Mouse (Mus musculus) G1E (cell line): ENCODE results near the gene Keap1. TPM values are rescaled to one million over a fixed set of nuclear protein-coding genes. Genes with fewer than 3 reads are reported as not detected.
A peak's percentile ranks its signal among the peaks of the same experiment; 100 is the strongest.

Experiments used
- ATAC-seq: 2 replicates; pipeline ENCODE4 v1.8.0; 2016; ENCODE audit warnings: mild to moderate bottlenecking; ENCODE audit not compliant: insufficient number of reproducible peaks, poor library complexity, low FRiP score, severe bottlenecking; ENCODE audit errors: extremely low read depth
- DNase-seq: peaks from one replicate; pipeline ENCODE4 v3.0.0; 2012; ENCODE audit warnings: low spot score
- H3K27me3 ChIP-seq: 2 replicates; pipeline ENCODE4 v1.6.1; 2012; ENCODE audit warnings: mild to moderate bottlenecking, low read length, inconsistent platforms; ENCODE audit not compliant: insufficient read depth
- H3K36me3 ChIP-seq: replicated peaks from 2 replicates; pipeline ENCODE3; 2012; ENCODE audit warnings: mild to moderate bottlenecking, inconsistent platforms
- H3K4me1 ChIP-seq: 2 replicates; pipeline ENCODE4 v1.6.1; 2012; ENCODE audit warnings: low read depth, low read length, inconsistent platforms, mixed read lengths; ENCODE audit not compliant: insufficient read depth
- H3K4me3 ChIP-seq: 2 replicates; pipeline ENCODE4 v1.5.1; 2012; ENCODE audit warnings: low read depth, mild to moderate bottlenecking, inconsistent platforms, low read length, moderate library complexity, mixed read lengths
- H3K9me3 ChIP-seq: replicated peaks from 2 replicates; pipeline ENCODE4 v1.6.1; 2012; ENCODE audit warnings: inconsistent platforms
- CTCF ChIP-seq: IDR thresholded peaks from 2 replicates; pipeline ENCODE4 v1.5.1; 2012; ENCODE audit warnings: low read depth, low read length, inconsistent platforms, mixed read lengths
- GATA1 ChIP-seq: IDR thresholded peaks from 2 replicates; pipeline ENCODE4 v1.6.1; 2012; ENCODE audit warnings: borderline replicate concordance, low read length, inconsistent platforms, mixed read lengths
- GATA2 ChIP-seq: IDR thresholded peaks from 2 replicates; pipeline ENCODE4 v1.6.1; 2012; ENCODE audit warnings: low read depth, low read length, inconsistent platforms, borderline replicate concordance
- POLR2AphosphoS5 ChIP-seq: IDR thresholded peaks from 2 replicates; pipeline ENCODE4 v1.6.1; 2012; ENCODE audit warnings: low read depth, low read length, inconsistent platforms; ENCODE audit not compliant: insufficient replicate concordance
- TAL1 ChIP-seq: conservative IDR thresholded peaks from 2 replicates; pipeline ENCODE4 v1.6.1; 2012; ENCODE audit warnings: low read depth, low read length, inconsistent platforms, mixed read lengths
- polyA plus RNA-seq: library from polyadenylated mRNA; stranded (reverse); fragments of >175 nt; gene quantifications from 2 replicates; pipeline ENCODE4 v1.2.3, GENCODE M21; 2012
- total RNA-seq, 2 experiments: library from RNA; stranded (forward) in 1 of 2; stranded (reverse) in 1 of 2; fragments of 200-1000 nt in 1 of 2; fragments of >200 nt in 1 of 2; fragmentation: Nextera tagmentation in 1 of 2; gene quantifications; 2 replicates each; pipeline ENCODE4 v1.2.3; 2014 to 2017

Gene Keap1
- total and polyA plus RNA-seq, 3 experiments = 21.3 to 73.3 (median 46.4) TPM

GRCm38 (mm10) chr9:21277776-21278175 lies 38.6 kb upstream of the Keap1 start:
- Histone ChIP-seq H3K4me1 (peaks cover 53% of the 10 kb centered on the region), H3K36me3 (peaks cover 99% of the 10 kb centered on the region), H3K4me3 (no peak overlapping the region), H3K9me3 (no peaks in the 10 kb centered on the region), H3K27me3 (no peaks in the 10 kb centered on the region)
- ATAC-seq = no peak
- TF ChIP-seq CTCF (no peak), GATA2 (no peak), TAL1 (no peak), POLR2AphosphoS5 (no peak), GATA1 (no peak)
- no peak for DNase-seq

- Histone ChIP-seq H3K4me1 (peaks cover 62% of the 10 kb centered on the region), H3K36me3 (peaks cover 99% of the 10 kb centered on the region), H3K27me3 (no peaks in the 10 kb centered on the region), H3K4me3 (no peak overlapping the region), H3K9me3 (no peaks in the 10 kb centered on the region)
- DNase-seq = no peak
- no peak for ATAC-seq
- TF ChIP-seq CTCF (no peak), POLR2AphosphoS5 (no peak), GATA1 (no peak), TAL1 (no peak), GATA2 (no peak)
Measured at GRCm38 (mm10) chr9:21276307-21276706, 37.1 kb upstream of the Keap1 start.

DNA sequence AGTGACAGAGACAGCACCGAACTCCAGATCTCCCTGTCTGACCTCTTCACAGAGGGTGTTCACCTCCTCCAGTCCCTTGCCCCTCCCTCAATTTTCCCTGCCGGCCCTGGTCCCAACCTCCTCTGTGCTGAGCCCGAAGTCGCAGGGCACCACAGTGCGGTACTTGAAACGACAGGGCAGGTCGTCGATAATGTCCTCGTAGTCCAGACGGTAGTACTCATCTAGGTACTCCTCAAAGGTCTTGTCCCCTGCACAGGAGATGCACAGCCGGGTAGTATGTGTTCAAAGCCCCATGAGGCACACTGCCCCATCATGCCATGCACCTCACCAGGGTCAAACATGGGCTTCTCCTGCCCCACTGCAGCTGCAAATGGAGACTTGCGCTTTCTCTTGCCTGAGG lies 36.6 kb upstream of the Keap1 start:
- ATAC-seq = no peak

DNA sequence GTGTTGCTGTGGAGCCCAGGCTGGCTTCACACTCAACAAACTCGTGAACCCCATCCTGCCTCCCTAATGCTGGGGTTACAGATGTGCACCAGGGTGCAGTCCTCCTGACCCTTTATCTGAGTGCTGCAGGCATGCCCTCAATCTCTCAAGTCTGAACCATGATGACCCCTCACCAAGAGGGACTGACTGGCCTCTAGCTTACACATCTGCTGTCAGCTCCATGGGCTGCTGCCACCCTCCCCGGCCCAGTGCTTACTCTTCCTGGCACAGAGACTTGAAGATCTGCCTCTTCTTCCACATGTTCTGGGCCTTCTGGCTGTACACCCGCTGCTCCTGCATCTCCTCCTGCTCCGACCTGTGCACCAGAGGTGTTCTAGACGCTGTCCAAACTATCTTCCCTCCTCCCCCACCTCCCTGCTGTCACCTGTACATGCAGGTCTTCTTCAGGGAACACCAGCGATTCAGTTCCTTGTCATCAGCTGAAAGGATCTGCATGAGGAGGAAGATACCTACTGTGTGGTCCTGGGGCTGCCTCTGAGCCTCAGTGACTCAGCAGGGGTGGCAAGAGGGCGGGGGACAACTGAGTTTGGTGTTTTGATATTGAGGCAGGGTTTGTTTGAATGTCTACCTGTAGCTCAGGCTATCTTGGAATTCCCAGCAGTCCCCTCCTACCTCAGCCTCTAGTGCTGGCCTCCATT lies 36.0 kb upstream of the Keap1 start:
- no peaks in the 10 kb centered on the region for H3K27me3 ChIP-seq
- TF ChIP-seq TAL1 (0 out of 2 replicates have a peak, but pooled peaks have one; percentile 19), GATA1 (no peak)
- H3K4me1 ChIP-seq = peaks cover 66% of the 10 kb centered on the region
- no peak overlapping the region for H3K4me3 ChIP-seq
- ATAC-seq (no peak), DNase-seq (no peak)
- no peaks in the 10 kb centered on the region for H3K9me3 ChIP-seq
- H3K36me3 ChIP-seq = peaks cover 100% of the 10 kb centered on the region

More for the DNA sequence above, 36.6 kb upstream of the Keap1 start:
- TF ChIP-seq CTCF (no peak), GATA2 (no peak), GATA1 (no peak), TAL1 (no peak), POLR2AphosphoS5 (no peak; the same call in 1 of the 2 replicates)
- Histone ChIP-seq H3K4me1 (peaks cover 62% of the 10 kb centered on the region), H3K9me3 (no peaks in the 10 kb centered on the region), H3K27me3 (no peaks in the 10 kb centered on the region), H3K4me3 (no peak overlapping the region), H3K36me3 (peaks cover 99% of the 10 kb centered on the region)
- DNase-seq = no peak

DNA sequence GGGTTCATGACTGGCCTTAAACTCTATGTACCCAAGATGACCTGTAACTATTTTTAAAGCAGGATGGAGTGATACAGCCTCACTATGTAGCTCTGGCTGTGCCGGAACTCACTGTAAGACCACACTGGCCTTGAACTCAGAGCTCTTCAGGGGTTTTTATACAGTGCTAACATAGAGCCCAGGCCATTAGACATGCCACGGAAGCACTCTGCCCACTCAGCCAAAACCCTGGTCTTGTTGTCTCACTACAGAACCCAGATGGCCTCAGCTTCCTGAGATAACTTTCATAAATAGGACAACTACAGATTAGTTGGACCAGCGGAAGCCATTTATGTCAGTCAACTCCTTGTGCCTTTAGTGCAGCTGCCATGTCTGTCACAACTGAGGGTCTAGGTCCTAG lies 35.2 kb upstream of the Keap1 start:
- no peak for DNase-seq
- TF ChIP-seq GATA2 (no peak), POLR2AphosphoS5 (no peak), GATA1 (no peak), CTCF (no peak), TAL1 (no peak)
- H3K4me1 ChIP-seq = peaks cover 63% of the 10 kb centered on the region
- H3K9me3 ChIP-seq = no peaks in the 10 kb centered on the region
- H3K4me3 ChIP-seq = no peak overlapping the region
- H3K36me3 ChIP-seq = peaks cover 99% of the 10 kb centered on the region
- no peak for ATAC-seq
- no peaks in the 10 kb centered on the region for H3K27me3 ChIP-seq

DNA sequence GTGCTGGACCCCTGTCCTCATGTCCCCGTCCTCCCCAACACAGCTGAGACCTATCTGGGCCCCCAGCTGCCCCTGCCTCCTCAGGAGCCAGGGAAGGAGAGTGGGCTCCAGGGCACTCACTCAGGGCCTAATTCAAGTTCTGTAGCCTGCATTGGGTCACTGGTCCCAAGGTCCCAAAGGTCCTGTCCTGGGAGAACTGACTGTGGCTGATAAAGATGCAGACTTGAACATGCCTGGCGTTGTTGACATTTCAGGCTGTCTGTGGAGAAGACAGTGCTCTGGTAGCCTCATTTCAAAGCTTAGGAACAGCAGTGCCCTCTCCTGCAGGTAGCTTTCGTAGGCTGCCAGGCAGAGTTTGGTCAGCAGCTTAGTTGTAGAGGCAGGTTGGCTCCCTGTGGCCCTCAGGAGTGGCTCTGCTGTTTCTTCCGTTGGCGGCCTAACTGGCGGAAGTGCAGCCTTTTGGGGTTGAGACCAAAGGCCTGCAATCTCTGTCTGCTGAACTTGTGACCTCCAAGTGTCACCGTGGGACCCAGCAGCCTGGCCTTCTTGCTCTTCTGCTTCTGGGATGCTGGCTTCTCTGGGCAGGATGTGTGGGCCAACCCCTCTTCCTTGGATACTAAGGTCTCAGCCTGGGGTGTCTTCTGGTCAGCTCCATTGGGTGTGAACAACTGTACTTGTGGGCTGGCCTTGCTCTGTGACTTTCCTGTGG lies 34.5 kb upstream of the Keap1 start:
- H3K4me3 ChIP-seq = no peak overlapping the region
- H3K9me3 ChIP-seq = no peaks in the 10 kb centered on the region
- DNase-seq (no peak), ATAC-seq (no peak)
- TF ChIP-seq CTCF (no peak), POLR2AphosphoS5 (no peak), GATA1 (no peak), GATA2 (no peak), TAL1 (no peak)
- H3K27me3 ChIP-seq = no peaks in the 10 kb centered on the region
- H3K36me3 ChIP-seq = peaks cover 99% of the 10 kb centered on the region
- H3K4me1 ChIP-seq = peaks cover 57% of the 10 kb centered on the region
